ENCODE assay signal across 16 mouse cellular contexts in genomic region chr3:99387127-99387526, GRCm38 (mm10).
"Had no signal": no experiment of that assay in that cellular context is flagged by ENCODE, and none has a peak within 500 bp of the region (broad histone marks: within the 10 kb centered on the region; RNA-seq: fewer than 3 reads in every experiment).

No protein-coding gene starts in this region.

- H3K9me3 ChIP-seq: neural tube, embryonic 12.5 days; neural tube, embryonic 13.5 days; neural tube, embryonic 15.5 days; stomach, embryonic 15.5 days had no signal

- DNase-seq: right cerebral cortex, adult 18-20 months; right cerebral cortex, postnatal 14 days; right cerebral cortex, postnatal 25 days; right cerebral cortex, postnatal 4 days; spleen, adult 18-20 months; thymus, adult 18-20 months; thymus, adult 2 months; thymus, postnatal 14 days; thymus, postnatal 25 days; thymus, postnatal 36 days; thymus, postnatal 4 days had no signal

- H3K27ac ChIP-seq: neural tube, embryonic 12.5 days; neural tube, embryonic 13.5 days; neural tube, embryonic 15.5 days; stomach, embryonic 15.5 days; stomach, postnatal 0 days had no signal

- H3K4me1 ChIP-seq: neural tube, embryonic 12.5 days; neural tube, embryonic 13.5 days; neural tube, embryonic 15.5 days; stomach, embryonic 15.5 days had no signal

- H3K4me2 ChIP-seq: neural tube, embryonic 12.5 days; neural tube, embryonic 13.5 days; neural tube, embryonic 15.5 days; stomach, embryonic 15.5 days had no signal

- H3K27me3 ChIP-seq: neural tube, embryonic 12.5 days; neural tube, embryonic 13.5 days; neural tube, embryonic 15.5 days; stomach, embryonic 15.5 days had no signal

- H3K36me3 ChIP-seq: neural tube, embryonic 12.5 days; neural tube, embryonic 13.5 days; neural tube, embryonic 15.5 days; stomach, embryonic 15.5 days had no signal

- H3K9ac ChIP-seq: neural tube, embryonic 12.5 days; neural tube, embryonic 13.5 days; neural tube, embryonic 15.5 days; stomach, embryonic 15.5 days had no signal

- H3K4me3 ChIP-seq: neural tube, embryonic 12.5 days; neural tube, embryonic 13.5 days; neural tube, embryonic 15.5 days; stomach, embryonic 15.5 days had no signal
